Mouse (Mus musculus): ENCODE data around the gene Cnpy3. TPM values are rescaled to one million over a fixed set of nuclear protein-coding genes. Genes with fewer than 3 reads are reported as not detected.

Cnpy3 gene
- polyA plus RNA-seq, 1 experiment, result 35.8 TPM

DNA sequence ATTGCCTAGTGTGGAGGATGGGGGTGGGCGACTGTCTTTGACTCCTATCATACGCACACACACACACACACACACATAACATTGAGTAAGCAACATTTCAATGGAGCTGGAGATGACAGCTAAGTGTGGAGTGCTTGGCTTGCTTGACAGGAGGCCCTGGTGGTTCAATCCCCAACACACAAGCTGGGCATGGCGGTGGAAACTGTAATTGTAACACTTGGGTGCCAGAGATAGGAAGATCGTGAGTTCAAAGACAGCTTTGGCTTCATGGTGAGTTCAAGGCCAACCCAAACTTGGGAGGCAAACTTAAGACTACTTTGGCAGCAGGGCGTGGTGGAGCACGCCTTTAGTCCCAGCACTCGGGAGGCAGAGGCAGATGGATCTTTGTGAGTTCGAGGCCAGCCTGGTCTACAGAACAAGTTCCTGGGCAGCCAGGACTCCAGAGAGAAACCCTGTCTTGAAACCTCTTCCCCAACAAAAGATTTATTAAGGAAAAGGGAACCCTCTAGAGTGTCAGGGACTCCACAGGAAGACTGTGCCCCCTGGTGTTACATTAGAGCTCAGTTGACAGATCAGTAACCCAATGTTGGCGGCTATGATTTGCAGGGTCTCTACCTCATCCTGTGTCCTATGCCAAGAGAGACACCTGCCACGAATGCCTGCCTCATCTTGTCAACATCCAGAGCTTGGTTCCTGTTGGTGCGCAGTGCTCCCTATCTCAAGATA is 37.1 kb downstream of the Cnpy3 start:
- H3K36me3 ChIP-seq (ENCODE audit: control insufficient read depth, insufficient read depth), result peaks cover 12% of the 10 kb centered on the region
- no peak overlapping the region for H3K4me3 ChIP-seq
- TF ChIP-seq MAX (IDR thresholded peaks at IDR 0.05; ENCODE audit: low read depth) (no peak), POLR2AphosphoS2 (IDR thresholded peaks at IDR 0.05; ENCODE audit: insufficient read length, low read depth) (no peak), SRF (IDR thresholded peaks at IDR 0.05; ENCODE audit: control insufficient read depth, insufficient read length, low read depth) (no peak), USF1 (IDR thresholded peaks at IDR 0.05; ENCODE audit: low read depth) (no peak), REST (IDR thresholded peaks at IDR 0.05; ENCODE audit: insufficient read depth, insufficient read length) (no peak)

GRCm38 (mm10) chr17:46713849-46714248 is 38.2 kb downstream of the Cnpy3 start:
- peaks cover 12% of the 10 kb centered on the region for H3K36me3 ChIP-seq (ENCODE audit: control insufficient read depth, insufficient read depth)
- H3ac ChIP-seq (ENCODE audit: control insufficient read depth, insufficient read length), result no peak overlapping the region
- no peak overlapping the region for H3K4me2 ChIP-seq (ENCODE audit: low read depth)
- H3K79me2 ChIP-seq (ENCODE audit: control insufficient read depth, insufficient read depth), result peaks cover 19% of the 10 kb centered on the region
- no peak overlapping the region for H3K4me3 ChIP-seq
- TF ChIP-seq SRF (IDR thresholded peaks at IDR 0.05; ENCODE audit: control insufficient read depth, insufficient read length, low read depth) (no peak), REST (IDR thresholded peaks at IDR 0.05; ENCODE audit: insufficient read depth, insufficient read length) (no peak), CEBPB (IDR thresholded peaks at IDR 0.05; ENCODE audit: insufficient read depth, poor library complexity, severe bottlenecking) (no peak), POLR2A (IDR thresholded peaks at IDR 0.05; ENCODE audit: insufficient read length, low read depth) (no peak), MYOD1 (IDR thresholded peaks at IDR 0.05; ENCODE audit: control insufficient read depth in 1 of 3, insufficient read length in 2 of 3, low read depth in 2 of 3) (no peak), USF1 (IDR thresholded peaks at IDR 0.05; ENCODE audit: low read depth) (no peak)
- H3K27me3 ChIP-seq (ENCODE audit: control insufficient read depth, insufficient read depth, insufficient read length), result no peaks in the 10 kb centered on the region

More for the DNA sequence above, 37.1 kb downstream of the Cnpy3 start:
- Histone ChIP-seq H3K27me3 (ENCODE audit: control insufficient read depth, insufficient read depth, insufficient read length) (no peaks in the 10 kb centered on the region), H3K4me2 (ENCODE audit: low read depth) (no peak overlapping the region), H3K79me2 (ENCODE audit: control insufficient read depth, insufficient read depth) (peaks cover 19% of the 10 kb centered on the region), H3ac (ENCODE audit: control insufficient read depth, insufficient read length) (no peak overlapping the region)

- H3K4me2 ChIP-seq (ENCODE audit: low read depth), result peak overlapping the region; percentile 93
- H3K27me3 ChIP-seq (ENCODE audit: control insufficient read depth, insufficient read depth, insufficient read length), result no peaks in the 10 kb centered on the region
- H3K79me2 ChIP-seq (ENCODE audit: control insufficient read depth, insufficient read depth), result peaks cover 19% of the 10 kb centered on the region
- peak overlapping the region; percentile 54 for H3K4me3 ChIP-seq
- peak overlapping the region; percentile 88 for H3ac ChIP-seq (ENCODE audit: control insufficient read depth, insufficient read length)
- TF ChIP-seq TCF3 (IDR thresholded peaks at IDR 0.05; ENCODE audit: insufficient read length, low read depth) (no peak), POLR2AphosphoS2 (IDR thresholded peaks at IDR 0.05; ENCODE audit: insufficient read length, low read depth) (no peak), TCF12 (IDR thresholded peaks at IDR 0.05; ENCODE audit: insufficient read depth, poor library complexity, severe bottlenecking) (no peak), SRF (IDR thresholded peaks at IDR 0.05; ENCODE audit: control insufficient read depth, insufficient read length, low read depth) (no peak), MYOD1 (IDR thresholded peaks at IDR 0.05; ENCODE audit: control insufficient read depth in 1 of 3, insufficient read length in 2 of 3, low read depth in 2 of 3) (no peak), POLR2A (IDR thresholded peaks at IDR 0.05; ENCODE audit: insufficient read length, low read depth) (no peak), MYOG (IDR thresholded peaks at IDR 0.05; ENCODE audit: control insufficient read depth in 1 of 3, insufficient read depth in 1 of 3, insufficient read length in 2 of 3, low read depth in 2 of 3) (no peak), CEBPB (IDR thresholded peaks at IDR 0.05; ENCODE audit: insufficient read depth, poor library complexity, severe bottlenecking) (no peak), REST (IDR thresholded peaks at IDR 0.05; ENCODE audit: insufficient read depth, insufficient read length) (no peak), MAX (IDR thresholded peaks at IDR 0.05; ENCODE audit: low read depth) (no peak), E2F4 (IDR thresholded peaks at IDR 0.05; ENCODE audit: insufficient read depth) (no peak), USF1 (IDR thresholded peaks at IDR 0.05; ENCODE audit: low read depth) (no peak)
- H3K36me3 ChIP-seq (ENCODE audit: control insufficient read depth, insufficient read depth), result peaks cover 12% of the 10 kb centered on the region
Measured at GRCm38 (mm10) chr17:46712442-46712841, 39.6 kb downstream of the Cnpy3 start.

GRCm38 (mm10) chr17:46711612-46712271 is 40.3 kb downstream of the Cnpy3 start:
- no peaks in the 10 kb centered on the region for H3K27me3 ChIP-seq (ENCODE audit: control insufficient read depth, insufficient read depth, insufficient read length)
- H3K4me3 ChIP-seq, result peak overlapping the region; percentile 54
- peak overlapping the region; percentile 93 for H3K4me2 ChIP-seq (ENCODE audit: low read depth)
- peaks cover 19% of the 10 kb centered on the region for H3K79me2 ChIP-seq (ENCODE audit: control insufficient read depth, insufficient read depth)
- TF ChIP-seq POLR2A (IDR thresholded peaks at IDR 0.05; ENCODE audit: insufficient read length, low read depth) (no peak), MAX (IDR thresholded peaks at IDR 0.05; ENCODE audit: low read depth) (no peak), CEBPB (IDR thresholded peaks at IDR 0.05; ENCODE audit: insufficient read depth, poor library complexity, severe bottlenecking) (no peak), REST (IDR thresholded peaks at IDR 0.05; ENCODE audit: insufficient read depth, insufficient read length) (no peak), E2F4 (IDR thresholded peaks at IDR 0.05; ENCODE audit: insufficient read depth) (no peak), MYOG (IDR thresholded peaks at IDR 0.05; ENCODE audit: control insufficient read depth in 1 of 3, insufficient read depth in 1 of 3, insufficient read length in 2 of 3, low read depth in 2 of 3) (no peak), SRF (IDR thresholded peaks at IDR 0.05; ENCODE audit: control insufficient read depth, insufficient read length, low read depth) (no peak), MYOD1 (IDR thresholded peaks at IDR 0.05; ENCODE audit: control insufficient read depth in 1 of 3, insufficient read length in 2 of 3, low read depth in 2 of 3) (no peak)
- H3K36me3 ChIP-seq (ENCODE audit: control insufficient read depth, insufficient read depth), result peaks cover 12% of the 10 kb centered on the region
- H3ac ChIP-seq (ENCODE audit: control insufficient read depth, insufficient read length), result peak overlapping the region; percentile 88

All from myocyte (in vitro differentiated cells).